Mouse (Mus musculus) heart, embryonic 11.5 days (tissue): ENCODE data around the gene Morc4. TPM values are rescaled to one million over a fixed set of nuclear protein-coding genes. Genes with fewer than 3 reads are reported as not detected.

Experiments
- ATAC-seq: fragments of 200-750 bp; cut with Nextera tagmentation; replicated peaks from 2 replicates; pipeline ENCODE4 v1.8.0; 2017; ENCODE audit warnings: moderate library complexity; ENCODE audit not compliant: insufficient number of reproducible peaks, low FRiP score, low TSS enrichment
- H3K27ac ChIP-seq: fragments of 300-500 bp; sonication (generic); 2 replicates; pipeline ENCODE4 v1.5.1; 2014; ENCODE audit warnings: mild to moderate bottlenecking, low read depth, low read length
- H3K27me3 ChIP-seq: fragments of 300-500 bp; sonication (generic); 2 replicates; pipeline ENCODE4 v1.6.1; 2014; ENCODE audit warnings: mild to moderate bottlenecking, low read length, mixed read lengths; ENCODE audit not compliant: control insufficient read depth, insufficient read depth
- H3K36me3 ChIP-seq: fragments of 300-500 bp; sonication (generic); 2 replicates; pipeline ENCODE4 v1.6.1; 2014; ENCODE audit warnings: mild to moderate bottlenecking, low read length, moderate library complexity, mixed read lengths; ENCODE audit not compliant: control insufficient read depth, insufficient read depth
- H3K4me1 ChIP-seq: fragments of 300-500 bp; sonication (generic); 2 replicates; pipeline ENCODE4 v1.6.1; 2014; ENCODE audit warnings: low read length; ENCODE audit not compliant: control insufficient read depth, insufficient read depth
- H3K4me2 ChIP-seq: fragments of 300-500 bp; sonication (generic); 2 replicates; pipeline ENCODE4 v1.6.1; 2014; ENCODE audit warnings: mild to moderate bottlenecking, moderate library complexity
- H3K4me3 ChIP-seq: fragments of 300-500 bp; sonication (generic); 2 replicates; pipeline ENCODE4 v1.5.1; 2014; ENCODE audit warnings: low read depth, low read length
- H3K9ac ChIP-seq: fragments of 300-500 bp; sonication (generic); 2 replicates; pipeline ENCODE4 v1.6.1; 2014; ENCODE audit warnings: mild to moderate bottlenecking, low read depth, low read length, moderate library complexity
- H3K9me3 ChIP-seq: fragments of 300-500 bp; sonication (generic); replicated peaks from 2 replicates; pipeline ENCODE4 v1.6.1; 2016; ENCODE audit warnings: low read length; ENCODE audit not compliant: control insufficient read depth
- WGBS: fragments of 180-500 bp; shearing (Covaris S2); extraction: QIAGEN DNeasy Blood & Tissue Kit; methylation state at CpG from one replicate; pipeline ENCODE4 v1.1.7; 2014; ENCODE audit not compliant: insufficient replicate concordance; 5-methylcytosine and 5-hydroxymethylcytosine counted together
- polyA plus RNA-seq: library from polyadenylated mRNA; unstranded; fragments of >200 nt; fragmentation: Nextera tagmentation; extraction: Ambion mirVana; gene quantifications from 2 replicates; pipeline ENCODE4 v1.2.1, GENCODE M21; 2014

The Morc4 gene
- polyA plus RNA-seq, 1 experiment from 2014 or later, result 10.3 TPM

DNA sequence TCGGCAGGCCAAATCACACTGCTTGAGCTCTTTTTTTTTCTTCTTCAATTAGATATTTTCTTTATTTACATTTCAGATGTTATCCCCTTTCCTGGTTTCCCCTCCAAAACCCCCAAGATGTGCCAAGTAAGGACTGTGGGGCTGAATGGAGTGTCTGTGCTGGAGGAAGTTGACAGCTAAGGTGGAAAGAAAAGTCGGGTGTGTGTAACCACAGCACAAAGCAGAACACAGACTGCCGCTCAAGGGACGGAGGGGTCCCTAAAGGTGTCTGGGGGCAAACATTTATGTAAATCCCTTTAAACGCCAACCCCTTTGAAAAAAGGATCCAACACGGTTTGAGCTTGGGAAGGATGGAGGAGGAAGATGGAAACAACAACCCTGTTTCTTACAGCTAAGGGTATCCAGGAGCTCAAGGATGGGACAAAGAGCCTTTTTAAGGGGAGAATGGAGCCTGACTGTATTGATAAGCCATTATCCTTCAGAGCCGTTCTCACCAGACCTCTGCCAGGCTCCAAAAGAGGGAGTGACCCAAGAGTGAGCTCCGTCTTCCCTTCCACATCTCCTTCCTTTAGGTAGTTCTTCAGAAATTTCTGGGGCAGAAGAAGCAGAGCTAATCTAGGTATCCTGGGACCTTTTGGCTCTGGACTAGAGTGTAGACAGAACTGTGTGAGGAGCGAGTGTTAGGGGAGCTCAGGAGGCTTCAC is 58.0 kb downstream of the Morc4 start:
- Histone ChIP-seq H3K27me3 (no peaks in the 10 kb centered on the region), H3K4me2 (no peak overlapping the region), H3K36me3 (no peaks in the 10 kb centered on the region), H3K27ac (no peak overlapping the region), H3K4me3 (no peak overlapping the region), H3K4me1 (no peaks in the 10 kb centered on the region), H3K9me3 (no peaks in the 10 kb centered on the region), H3K9ac (no peak overlapping the region)
- ATAC-seq, result no peak
- 66% methylated on average over 9 of the region's 9 CpGs for WGBS

DNA sequence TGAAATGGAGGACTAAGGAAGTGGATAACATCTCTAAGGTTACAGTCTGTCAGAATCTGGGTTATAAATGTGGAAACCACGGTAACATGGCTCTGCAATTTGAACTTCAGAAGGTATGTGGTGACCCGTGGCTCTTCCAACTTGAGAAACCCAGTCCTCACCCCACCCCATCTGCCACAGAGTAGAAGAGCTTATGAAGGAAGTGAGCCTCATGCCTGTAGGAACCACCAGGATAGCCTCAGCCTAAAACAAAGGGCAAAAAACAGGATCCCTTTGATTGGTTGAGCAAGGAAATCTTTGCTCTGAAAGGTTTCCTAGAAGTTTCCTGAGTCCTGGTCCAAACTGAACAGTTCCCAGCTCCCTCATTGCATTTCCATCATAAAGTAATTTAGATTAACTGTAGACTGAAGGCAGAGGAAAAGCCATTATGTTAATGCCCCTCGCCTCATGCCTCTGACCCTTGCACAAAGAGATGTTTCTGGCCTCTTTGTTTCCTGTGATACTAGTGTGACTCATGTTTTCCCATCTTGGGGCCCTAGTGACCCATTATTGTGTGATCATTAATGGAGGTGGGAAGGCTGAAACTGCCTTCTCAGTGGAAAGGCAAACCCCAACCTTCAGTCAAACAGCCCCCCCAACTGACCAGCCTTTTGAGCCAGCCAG is 58.7 kb downstream of the Morc4 start:
- Histone ChIP-seq H3K27me3 (no peaks in the 10 kb centered on the region), H3K4me2 (no peak overlapping the region), H3K4me1 (no peaks in the 10 kb centered on the region), H3K9me3 (no peaks in the 10 kb centered on the region), H3K9ac (no peak overlapping the region), H3K4me3 (no peak overlapping the region), H3K27ac (no peak overlapping the region), H3K36me3 (no peaks in the 10 kb centered on the region)
- no peak for ATAC-seq
- 57% methylated on average over 3 of the region's 3 CpGs for WGBS

DNA sequence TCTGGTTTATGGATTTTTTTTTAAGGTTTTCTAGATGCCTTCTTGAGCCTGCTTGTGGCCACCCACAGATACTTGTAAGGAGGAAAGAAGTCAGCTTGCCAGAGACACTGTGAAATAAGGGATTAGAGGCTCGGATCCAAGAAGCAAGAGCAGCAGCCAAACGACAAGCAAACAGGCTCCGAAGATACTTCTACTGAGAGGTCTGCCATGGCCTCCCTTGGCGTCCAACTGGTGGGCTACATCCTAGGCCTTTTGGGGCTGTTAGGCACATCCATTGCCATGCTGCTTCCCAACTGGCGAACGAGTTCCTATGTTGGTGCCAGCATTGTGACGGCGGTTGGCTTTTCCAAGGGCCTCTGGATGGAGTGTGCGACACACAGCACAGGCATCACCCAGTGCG is 63.0 kb downstream of the Morc4 start:
- Histone ChIP-seq H3K27ac (no peak overlapping the region), H3K9me3 (no peaks in the 10 kb centered on the region), H3K4me3 (no peak overlapping the region), H3K27me3 (no peaks in the 10 kb centered on the region), H3K4me2 (no peak overlapping the region), H3K9ac (no peak overlapping the region), H3K36me3 (no peaks in the 10 kb centered on the region), H3K4me1 (no peaks in the 10 kb centered on the region)
- ATAC-seq, result no peak
- 84% methylated on average over 10 of the region's 10 CpGs for WGBS

DNA sequence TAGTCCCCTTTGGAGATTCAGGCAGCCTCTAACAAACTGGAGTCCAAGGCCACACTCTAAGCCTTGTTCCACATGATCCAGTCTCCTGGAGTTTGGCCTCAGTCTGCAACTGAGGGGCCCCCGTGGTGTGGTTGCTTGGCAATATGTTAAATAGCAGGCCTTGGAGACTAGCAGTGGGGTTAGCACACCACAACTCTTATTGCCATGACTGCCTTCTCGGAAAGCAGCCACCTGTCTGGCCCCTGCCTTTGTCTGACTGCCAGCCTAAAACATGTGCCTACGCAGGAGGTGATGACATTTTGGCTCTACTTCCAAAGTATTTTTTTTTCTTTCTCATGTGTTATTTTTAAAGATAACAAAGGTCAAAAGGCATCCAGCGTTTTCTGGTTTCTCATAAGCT is 63.4 kb downstream of the Morc4 start:
- H3K36me3 ChIP-seq, result no peaks in the 10 kb centered on the region
- ATAC-seq, result no peak
- no peak overlapping the region for H3K27ac ChIP-seq
- 61% methylated on average over 4 of the region's 4 CpGs for WGBS
- no peak overlapping the region for H3K9ac ChIP-seq
- no peak overlapping the region for H3K4me3 ChIP-seq
- no peaks in the 10 kb centered on the region for H3K27me3 ChIP-seq
- H3K4me1 ChIP-seq, result no peaks in the 10 kb centered on the region
- H3K4me2 ChIP-seq, result no peak overlapping the region
- H3K9me3 ChIP-seq, result no peaks in the 10 kb centered on the region

DNA sequence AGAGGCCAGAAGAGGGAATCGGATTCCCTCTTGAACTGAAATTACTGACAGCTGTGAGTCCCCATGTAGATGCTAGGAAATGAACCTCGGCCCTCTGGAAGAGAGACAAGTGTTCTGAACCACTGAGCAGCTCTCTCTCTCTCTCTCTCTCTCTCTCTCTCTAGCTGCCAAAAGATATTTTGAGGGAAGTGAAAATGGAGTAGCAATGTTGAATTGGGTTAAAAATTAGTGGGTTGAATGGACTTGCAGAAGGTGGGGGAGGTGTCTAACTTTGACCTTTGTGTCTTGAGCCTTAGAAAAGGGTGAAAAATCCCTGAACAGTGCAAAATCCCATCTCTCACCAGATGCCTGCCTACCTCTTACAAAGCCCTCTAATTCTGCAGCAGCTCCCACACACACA is 64.1 kb downstream of the Morc4 start:
- no peak overlapping the region for H3K27ac ChIP-seq
- no peak for ATAC-seq
- no peaks in the 10 kb centered on the region for H3K27me3 ChIP-seq
- H3K9ac ChIP-seq, result no peak overlapping the region
- 79% methylated on average over 2 of the region's 2 CpGs for WGBS
- no peak overlapping the region for H3K4me3 ChIP-seq
- no peaks in the 10 kb centered on the region for H3K4me1 ChIP-seq
- no peaks in the 10 kb centered on the region for H3K36me3 ChIP-seq
- no peak overlapping the region for H3K4me2 ChIP-seq
- H3K9me3 ChIP-seq, result no peaks in the 10 kb centered on the region

DNA sequence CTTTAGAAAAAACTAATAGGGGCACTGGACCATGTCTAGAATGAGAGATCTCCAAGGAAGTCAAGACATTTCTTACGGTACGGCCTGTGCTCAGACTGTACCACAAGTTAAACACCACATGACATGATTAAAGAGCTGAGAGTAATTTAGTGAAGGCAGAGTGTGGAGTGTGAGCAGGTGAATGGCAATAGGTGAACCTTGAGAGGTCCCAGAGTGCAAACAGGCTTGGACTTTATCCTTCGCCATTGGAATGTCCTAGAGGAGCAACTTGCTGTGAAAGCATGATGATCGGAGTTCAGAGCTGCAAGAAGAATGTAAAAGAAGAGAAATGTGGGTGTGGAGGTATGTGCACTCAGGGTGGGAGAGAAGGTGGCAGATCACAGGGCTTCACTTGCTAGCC is 65.6 kb downstream of the Morc4 start:
- Histone ChIP-seq H3K27me3 (0 out of 2 replicates have a peak, but pooled peaks cover under 1% of the 10 kb centered on the region), H3K4me1 (no peaks in the 10 kb centered on the region), H3K4me3 (no peak overlapping the region), H3K36me3 (no peaks in the 10 kb centered on the region), H3K4me2 (no peak overlapping the region), H3K9me3 (no peaks in the 10 kb centered on the region), H3K27ac (no peak overlapping the region), H3K9ac (no peak overlapping the region)
- WGBS, result 79% methylated on average over 4 of the region's 4 CpGs
- no peak for ATAC-seq

- Histone ChIP-seq H3K27ac (no peak overlapping the region), H3K27me3 (0 out of 2 replicates have a peak, but pooled peaks cover 2% of the 10 kb centered on the region), H3K36me3 (no peaks in the 10 kb centered on the region), H3K9me3 (no peaks in the 10 kb centered on the region), H3K4me1 (no peaks in the 10 kb centered on the region), H3K4me3 (no peak overlapping the region), H3K4me2 (no peak overlapping the region), H3K9ac (no peak overlapping the region)
- 67% methylated on average over 2 of the region's 2 CpGs for WGBS
- no peak for ATAC-seq
Observed at GRCm38 (mm10) chrX:139803028-139803427, 68.4 kb downstream of the Morc4 start.

DNA sequence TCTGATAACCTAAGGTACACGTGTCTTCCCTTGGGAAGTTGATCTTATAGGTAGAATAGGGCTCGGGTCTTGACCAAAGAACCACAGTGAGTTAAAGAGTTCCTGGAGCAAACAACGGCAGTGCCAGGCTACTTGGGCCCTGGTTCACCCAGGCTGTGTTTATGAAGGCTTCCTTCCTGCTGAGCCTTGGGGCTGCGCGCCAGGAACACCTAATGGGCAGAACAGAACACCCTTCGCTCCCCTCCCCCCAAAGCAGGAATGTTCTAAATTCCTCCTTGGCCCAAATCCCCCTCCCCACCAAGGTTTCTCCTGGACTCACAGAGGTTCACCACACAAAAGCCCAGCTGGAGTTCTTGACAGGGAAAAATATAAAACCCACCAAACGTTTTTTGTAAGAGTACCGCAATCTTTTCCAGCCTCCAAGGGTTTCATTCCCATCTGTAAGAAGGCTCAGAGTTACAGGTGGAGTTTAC is 71.0 kb downstream of the Morc4 start, which contains the start of gene Cldn2:
Cldn2 (plus strand) TSS at position 423 of the 473 bp plus-strand sequence.
- Histone ChIP-seq H3K9me3 (no peaks in the 10 kb centered on the region), H3K4me2 (no peak within 1 kb of the TSS), H3K27me3 (0 out of 2 replicates have a peak, but pooled peaks cover 2% of the 10 kb centered on the region), H3K9ac (no peak within 1 kb of the TSS), H3K4me3 (no peak within 1 kb of the TSS), H3K4me1 (no peaks in the 10 kb centered on the region), H3K36me3 (no peaks in the 10 kb centered on the region), H3K27ac (no peak within 1 kb of the TSS)
- no peak for ATAC-seq
- 58% methylated on average over 8 of the region's 8 CpGs for WGBS
